Mouse (Mus musculus) urinary bladder, postnatal 14 days (tissue): ENCODE measurements around the gene 4933407L21Rik.

ENCODE experiments used
- DNase-seq: peaks from one replicate; pipeline ENCODE4 v3.0.0; 2021; ENCODE audit warnings: low spot score

Gene 4933407L21Rik

DNA sequence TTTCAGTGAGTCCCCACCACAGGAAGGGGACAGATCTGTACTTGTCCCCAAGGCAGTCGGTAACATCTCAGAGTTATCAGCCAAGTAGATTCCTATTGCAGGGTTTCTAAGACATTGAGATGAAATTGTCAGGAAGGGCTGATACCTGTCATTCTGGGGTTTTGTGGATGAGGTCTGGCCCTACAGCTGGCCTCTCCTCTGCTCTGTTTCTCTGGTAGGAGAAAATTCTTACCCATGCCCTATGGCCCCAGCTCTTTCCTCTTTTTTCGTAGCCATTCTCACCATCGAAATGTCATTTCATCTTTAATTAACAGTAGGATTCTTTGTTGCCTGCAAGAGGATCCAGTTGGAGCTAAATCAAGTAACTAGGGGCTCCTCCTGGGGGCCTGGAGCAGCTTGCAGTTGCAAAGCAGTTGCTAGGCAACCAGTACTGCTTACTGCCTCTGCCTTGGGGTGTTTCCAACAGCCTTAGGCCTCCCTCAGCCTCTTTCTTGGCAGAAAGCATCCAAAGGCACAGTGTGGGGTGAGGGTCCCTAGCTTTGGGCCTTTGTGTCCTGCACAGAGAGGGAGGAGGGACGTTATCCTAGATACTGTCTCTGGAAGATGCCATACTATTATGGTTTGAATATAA is at the start of gene 4933407L21Rik:
4933407L21Rik (plus strand) TSS at position 427 of the 631 bp plus-strand sequence.
- DNase-seq, result no peak

- no peak for DNase-seq
Observed at GRCm38 (mm10) chr1:85882003-85882402, 46.3 kb upstream of the 4933407L21Rik start.

GRCm38 (mm10) chr1:85887221-85887620 is 41.1 kb upstream of the 4933407L21Rik start:
- DNase-seq, result no peak

GRCm38 (mm10) chr1:85894231-85894747 is 34.0 kb upstream of the 4933407L21Rik start, which contains the start of gene Itm2c:
Itm2c (plus strand) TSS chr1:85894281.
- DNase-seq, result peak; percentile 94

DNA sequence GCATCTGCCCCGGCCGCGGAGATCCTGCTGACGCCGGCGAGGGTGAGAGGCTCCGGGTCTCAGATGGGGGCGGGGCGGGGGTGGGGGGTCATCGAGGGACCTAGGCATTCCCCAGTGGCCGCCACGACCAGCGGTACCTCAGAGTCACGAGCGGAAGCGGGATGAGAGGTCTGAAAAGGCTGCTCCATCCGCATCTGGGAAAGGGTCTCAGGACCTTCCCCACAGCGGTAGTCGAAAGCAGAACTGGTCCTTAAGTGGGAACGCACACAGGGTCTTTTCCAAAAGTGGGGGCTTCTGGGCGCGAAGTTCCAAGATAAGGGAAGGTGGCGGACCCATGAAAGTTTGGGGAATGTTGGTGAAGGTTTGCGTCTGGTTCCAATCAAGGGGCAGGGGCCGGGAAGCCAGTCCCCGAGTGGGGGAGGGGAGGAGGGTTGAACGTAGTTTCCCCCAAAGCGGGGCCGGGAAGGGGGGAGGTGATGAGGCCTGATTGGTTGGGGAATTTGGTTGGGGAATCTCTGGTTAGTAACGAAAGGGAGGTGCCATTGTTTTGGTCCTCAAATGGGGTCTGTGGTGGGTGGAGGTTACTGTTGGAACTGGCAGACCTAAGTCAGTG is 33.4 kb upstream of the 4933407L21Rik start:
- peak; percentile 38 for DNase-seq

DNA sequence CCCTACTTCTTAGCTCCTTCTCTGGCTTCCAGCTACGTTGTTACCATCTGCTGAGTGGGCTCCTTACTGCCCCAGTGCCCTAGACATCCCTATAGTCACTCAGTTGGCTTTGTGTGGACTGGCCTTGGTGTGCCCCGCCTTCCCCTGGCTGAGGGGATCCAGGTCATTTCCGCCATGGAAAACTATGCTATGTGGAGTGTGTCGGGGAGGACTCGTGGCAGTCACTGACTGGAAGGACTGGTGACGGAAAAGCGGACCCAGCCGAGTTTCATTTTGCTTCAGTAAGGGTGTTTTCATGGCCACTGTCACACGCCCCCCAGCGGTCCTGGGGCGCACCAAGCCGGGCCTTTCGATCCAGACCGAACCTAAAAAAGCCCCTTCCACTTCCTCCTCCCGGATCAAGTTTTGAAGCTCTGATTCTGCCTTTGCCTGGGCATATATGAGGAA is 32.9 kb upstream of the 4933407L21Rik start:
- peak; percentile 59 for DNase-seq

DNA sequence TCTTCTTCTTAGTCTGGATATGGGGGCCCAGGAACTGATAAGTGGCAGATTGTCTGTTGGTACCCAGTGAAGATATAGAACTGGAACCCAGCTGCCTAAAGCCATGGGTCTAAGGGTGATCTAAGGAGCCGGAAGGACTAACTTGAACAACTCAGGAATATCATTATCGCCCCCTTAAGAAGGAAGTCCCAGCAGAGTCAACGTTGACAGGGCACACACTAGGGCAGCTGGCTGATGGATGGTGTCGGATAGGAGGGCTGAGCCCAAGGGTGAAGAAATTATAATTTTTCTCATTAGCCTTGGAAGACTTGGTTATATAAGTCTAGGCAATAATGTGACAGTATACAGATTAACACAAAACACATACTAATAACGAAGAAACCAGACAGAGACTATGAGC is 32.2 kb upstream of the 4933407L21Rik start:
- no peak for DNase-seq

DNA sequence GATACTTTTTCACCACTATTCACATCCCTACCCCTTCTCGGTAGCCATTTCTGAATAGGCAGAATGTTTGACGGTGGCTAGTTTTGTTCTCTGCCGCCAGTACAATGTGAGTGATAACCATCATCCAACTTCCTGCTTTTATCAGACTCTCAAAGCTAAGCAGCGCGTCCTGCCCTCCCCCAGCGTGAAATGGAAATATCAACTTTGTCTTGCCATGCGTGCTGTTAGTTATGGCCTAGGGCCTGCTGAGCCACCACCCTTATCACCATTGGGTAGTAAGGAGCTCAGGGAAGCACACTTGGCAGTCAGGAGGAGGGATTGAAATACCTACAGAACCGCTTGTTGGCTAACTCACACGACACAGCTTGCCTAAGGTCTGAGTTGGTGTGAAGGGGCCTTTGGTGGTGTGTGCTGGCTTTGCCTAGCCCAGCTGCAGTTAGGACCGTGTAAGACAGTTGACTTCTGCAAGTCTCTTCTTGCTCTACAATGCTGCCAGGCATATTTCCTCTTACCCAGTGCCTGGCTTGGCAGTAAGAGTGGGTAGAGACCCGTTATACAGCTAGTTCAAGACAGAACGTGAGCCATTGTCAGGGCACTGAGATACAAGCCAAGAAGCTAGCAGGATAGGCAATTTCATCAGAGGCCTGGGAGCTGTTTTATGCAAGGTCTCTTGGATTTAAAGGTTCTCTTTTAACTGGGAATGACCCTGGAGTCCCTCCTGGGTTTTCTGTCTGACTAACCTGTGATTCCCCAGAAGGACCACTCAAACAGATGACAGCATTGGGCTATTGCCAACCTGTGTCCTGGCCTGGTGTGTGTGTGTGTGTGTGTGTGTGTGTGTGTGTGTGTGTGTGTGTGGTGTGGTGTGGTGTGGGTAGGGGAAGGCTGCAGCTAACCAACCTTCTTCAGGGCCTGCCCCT is 31.2 kb upstream of the 4933407L21Rik start:
- DNase-seq, result peak; percentile 49

- no peak for DNase-seq
Observed at GRCm38 (mm10) chr1:85897901-85898760, 30.2 kb upstream of the 4933407L21Rik start.

DNA sequence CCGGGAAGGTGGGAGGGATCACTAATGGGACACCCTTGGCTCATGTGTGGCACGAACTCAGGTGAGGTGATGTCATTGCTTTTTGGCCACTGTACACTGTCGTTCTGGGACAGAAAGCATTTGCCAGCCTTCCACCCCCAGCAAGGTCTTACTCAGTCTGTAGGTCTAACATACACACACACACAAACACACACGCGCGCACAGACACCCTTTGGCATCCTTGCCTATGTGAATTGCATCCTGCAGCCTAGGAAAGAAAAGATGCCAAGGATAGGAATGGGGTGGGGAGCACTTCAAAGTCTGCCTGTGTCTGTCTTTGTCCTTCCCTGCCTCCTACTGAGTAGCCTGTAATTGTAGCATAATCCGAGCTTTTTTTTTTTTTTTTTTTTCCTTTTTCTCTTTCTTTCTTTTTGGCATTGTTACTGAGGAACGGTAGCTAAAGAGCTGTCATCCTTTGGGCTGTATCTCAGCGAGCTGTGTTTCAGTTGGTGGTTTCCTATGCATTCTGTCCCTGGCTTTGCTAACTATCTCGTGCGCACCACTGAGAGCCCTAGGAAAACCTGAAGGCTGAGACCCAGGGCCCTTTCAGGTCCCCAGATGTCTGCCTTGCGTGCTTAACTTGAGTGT is 29.4 kb upstream of the 4933407L21Rik start:
- DNase-seq, result no peak

DNA sequence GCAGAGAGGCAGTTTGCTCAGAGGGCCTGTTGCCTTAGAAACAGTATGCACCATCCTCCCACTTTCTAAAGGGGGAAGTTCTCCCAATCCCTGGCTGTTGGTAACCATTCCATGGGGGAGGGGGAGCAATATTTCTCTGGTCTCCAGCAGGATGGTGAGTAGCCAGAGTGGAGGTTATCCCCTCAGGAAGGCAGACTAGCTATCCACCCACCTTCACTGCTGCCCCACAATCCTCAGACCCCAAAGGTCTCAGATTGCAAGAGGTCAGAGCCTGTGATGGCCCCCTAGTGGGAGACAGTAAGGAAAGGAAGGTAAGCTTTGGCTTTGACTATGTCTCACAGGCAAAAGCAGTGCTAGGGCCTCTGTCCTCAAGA is 28.9 kb upstream of the 4933407L21Rik start:
- no peak for DNase-seq

DNA sequence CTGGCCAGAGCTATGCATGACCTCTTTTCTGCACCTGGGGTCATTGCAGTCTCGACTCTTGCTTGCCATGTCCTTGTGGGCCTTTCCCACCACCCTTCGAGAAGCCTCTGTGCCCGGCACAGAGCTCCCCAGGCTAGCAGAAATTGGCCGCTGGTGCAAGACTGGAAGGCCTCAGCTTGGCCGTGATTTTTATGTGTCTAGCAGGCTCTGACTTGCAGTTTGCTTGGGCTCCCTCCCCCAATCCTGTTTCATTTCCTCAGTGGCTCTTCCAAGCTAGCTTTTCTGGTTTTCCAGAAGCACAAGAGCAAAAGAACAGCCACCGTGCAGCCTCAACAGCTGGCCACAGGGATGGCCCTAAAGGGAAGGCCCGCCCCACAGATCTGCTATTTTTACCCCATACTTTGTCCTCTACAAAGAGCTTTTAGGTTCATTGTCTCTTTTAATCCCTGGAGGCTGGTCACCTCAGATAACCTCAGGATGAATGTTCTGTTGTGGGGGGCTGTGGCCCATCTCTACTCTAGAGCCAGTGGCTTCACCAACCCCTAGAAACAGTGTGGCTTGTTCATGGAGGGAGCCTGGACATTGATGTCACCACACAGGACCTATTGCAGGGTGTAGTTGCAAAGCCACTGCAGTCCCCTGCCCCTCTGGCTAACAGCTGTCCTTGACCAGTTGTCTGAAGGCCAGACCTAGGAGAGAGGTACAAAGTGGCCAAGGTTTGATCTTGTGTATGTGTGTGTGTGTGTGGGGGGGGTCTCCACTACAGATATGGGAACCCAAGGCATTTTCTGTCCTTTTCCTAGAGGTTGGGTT is 27.6 kb upstream of the 4933407L21Rik start:
- peak; percentile 67 for DNase-seq

- DNase-seq, result no peak
Observed at GRCm38 (mm10) chr1:85901516-85902107, 26.7 kb upstream of the 4933407L21Rik start.

DNA sequence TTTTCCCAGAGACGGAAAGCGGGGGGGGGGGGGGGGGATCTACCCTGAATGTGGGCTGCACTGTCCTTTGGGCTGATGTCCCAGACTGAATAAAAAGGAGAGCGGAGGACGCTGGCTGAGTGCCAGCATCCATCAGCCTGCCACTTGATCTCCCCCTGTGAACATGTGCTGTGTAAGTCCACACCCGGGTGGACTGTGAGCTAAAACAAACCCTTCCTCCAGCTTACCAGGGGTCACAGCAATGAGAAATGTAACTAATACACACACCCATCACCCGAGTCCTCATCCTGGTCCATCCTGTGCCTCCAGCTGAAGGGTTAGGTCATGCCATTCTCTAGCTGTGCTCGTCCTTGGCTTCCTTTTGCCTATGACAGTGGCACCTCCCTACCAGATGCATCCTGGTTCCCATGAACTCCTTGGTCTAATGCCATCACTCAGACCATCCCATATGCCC is 26.1 kb upstream of the 4933407L21Rik start:
- no peak for DNase-seq

DNA sequence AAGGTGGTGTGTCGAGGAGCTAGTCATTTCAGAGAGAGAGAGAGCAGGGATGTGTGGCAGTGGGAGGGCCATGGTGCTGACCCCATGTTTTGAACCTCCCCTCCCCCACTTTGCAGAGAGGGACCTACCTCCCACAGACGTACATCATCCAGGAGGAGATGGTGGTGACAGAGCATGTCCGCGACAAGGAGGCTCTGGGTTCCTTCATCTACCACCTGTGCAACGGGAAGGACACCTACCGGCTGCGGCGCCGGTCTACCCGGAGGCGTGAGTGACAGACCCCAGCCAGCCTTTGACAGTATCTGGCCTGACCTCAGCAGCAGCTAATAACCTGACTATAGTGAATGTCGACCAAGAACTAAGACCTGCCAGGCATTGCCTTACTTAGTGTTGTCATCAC is 21.4 kb upstream of the 4933407L21Rik start:
- DNase-seq, result no peak

DNA sequence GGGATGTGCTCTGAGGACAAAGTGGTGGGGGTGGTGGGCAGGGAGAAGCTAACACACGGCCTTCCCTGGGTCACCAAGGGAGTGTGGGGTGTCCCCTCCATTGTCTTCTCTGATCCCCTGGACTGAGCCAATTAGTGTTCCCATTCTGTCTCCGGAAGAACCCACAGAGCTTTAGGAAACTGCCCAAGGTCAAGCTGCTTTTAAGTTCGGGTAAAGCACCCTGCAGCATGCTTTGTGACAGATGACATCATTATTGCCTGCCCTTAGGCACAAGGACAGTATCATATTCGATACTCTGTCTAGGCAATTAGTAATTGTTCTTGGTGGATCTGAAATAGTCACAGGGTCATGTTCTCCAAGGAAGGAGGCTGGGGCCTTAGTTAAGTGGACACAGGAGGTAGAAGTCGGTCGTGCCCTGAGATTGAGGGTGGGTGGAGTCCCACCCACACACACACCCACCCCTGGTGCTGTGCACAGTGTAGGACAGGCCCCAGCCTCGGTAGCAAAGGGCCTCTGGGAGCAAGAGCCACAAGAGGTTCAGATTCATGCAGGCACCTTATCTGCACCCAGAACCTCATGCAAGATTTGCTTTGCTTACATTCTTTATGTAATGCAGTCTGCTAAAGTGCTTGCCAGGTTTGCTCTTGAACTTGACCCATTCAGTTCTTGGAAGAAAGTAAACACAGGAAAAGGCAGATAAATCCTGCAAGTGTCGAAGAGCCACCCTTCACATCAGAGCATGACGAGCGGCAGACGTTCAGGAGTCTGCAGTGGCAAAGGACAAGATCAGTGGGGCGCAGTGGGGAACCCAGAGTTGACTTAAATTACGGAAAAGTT is 19.3 kb upstream of the 4933407L21Rik start:
- no peak for DNase-seq

- DNase-seq, result no peak
Observed at GRCm38 (mm10) chr1:85913078-85913755, 15.1 kb upstream of the 4933407L21Rik start.

DNA sequence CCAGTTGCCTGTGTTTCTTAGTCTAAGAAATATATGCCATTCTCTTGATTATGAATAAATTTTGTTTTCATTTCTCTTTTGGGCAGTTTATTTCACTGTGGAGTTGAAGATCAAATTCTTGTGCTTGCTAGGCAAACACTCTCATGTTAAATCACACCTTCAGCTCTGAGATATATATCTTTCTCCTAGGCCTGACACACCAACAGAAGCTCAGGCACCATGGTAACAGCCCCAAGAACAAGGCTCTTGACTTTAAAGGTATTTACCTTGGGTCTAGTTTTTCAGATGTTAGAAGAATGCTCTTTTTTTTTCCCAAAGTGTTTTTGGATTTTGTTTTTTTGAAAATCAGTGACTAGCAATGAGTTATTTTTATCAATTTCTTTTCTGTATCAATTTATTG is 12.4 kb upstream of the 4933407L21Rik start:
- no peak for DNase-seq
